Mouse (Mus musculus) brain, embryonic 14.5 days (tissue): ENCODE measurements at regions not wholly inside any gene's neighbourhood (a gene's known extent, or its start where the extent isn't known, plus 50 kb on each side); places are given as distances from the start of the nearest gene placed in this dataset.

Experiments
- CTCF ChIP-seq: fragments of 200-500 bp; IDR thresholded peaks from 2 replicates; pipeline ENCODE4 v1.5.1; 2012; ENCODE audit warnings: inconsistent platforms, mild to moderate bottlenecking, moderate library complexity, borderline replicate concordance; ENCODE audit not compliant: insufficient read depth, insufficient read length; ENCODE audit errors: extremely low read depth
- POLR2A ChIP-seq: fragments of 200-500 bp; IDR thresholded peaks from 2 replicates; pipeline ENCODE4 v1.6.1; 2012; ENCODE audit warnings: mild to moderate bottlenecking, inconsistent platforms, borderline replicate concordance; ENCODE audit not compliant: poor library complexity, insufficient read depth, insufficient read length, severe bottlenecking; ENCODE audit errors: extremely low read depth

GRCm38 (mm10) chr5:111792746-111793145 is 59.0 kb downstream of the Gm26897 start:
- TF ChIP-seq CTCF (no peak), POLR2A (no peak)
